Mouse (Mus musculus) retina, postnatal 7 days (tissue): ENCODE data around the gene Coq7.

Experiments
- DNase-seq: peaks from one replicate; pipeline ENCODE4 v3.0.0-alpha.2; 2012; ENCODE audit warnings: low read depth, low spot score

Gene Coq7

DNA sequence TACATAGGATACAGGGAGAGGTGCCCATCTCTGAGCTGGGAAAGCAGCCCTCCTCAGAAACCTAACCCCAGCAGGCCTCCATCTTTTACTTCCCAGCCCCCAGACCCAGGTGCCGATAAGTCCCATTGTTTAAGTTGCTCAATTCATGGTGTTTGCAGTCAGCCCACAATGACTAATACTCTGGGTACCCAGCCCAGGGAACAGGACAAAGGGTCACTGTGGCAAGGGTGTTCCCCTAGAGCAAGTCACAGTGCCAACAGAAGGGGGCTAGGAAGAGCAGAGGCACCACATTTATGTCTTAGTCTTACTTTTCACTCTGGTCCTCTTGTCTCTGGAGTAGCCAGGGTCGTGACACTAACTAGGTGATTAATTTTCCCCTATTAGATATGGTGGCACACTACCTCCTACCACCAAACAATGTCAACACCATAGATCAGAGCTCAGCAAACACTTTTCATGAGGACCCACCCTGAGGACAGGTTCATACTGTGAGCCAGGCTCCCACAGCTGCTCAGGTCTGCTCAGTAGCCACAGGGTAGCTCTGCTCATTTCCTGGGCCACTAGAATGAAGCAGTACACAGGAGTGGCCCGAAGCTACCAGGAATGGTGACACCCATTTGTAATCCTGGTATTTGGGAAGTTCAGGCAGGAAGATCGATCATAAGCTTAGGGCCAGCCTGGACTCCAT is 38.1 kb downstream of the Coq7 start:
- DNase-seq, result no peak

DNA sequence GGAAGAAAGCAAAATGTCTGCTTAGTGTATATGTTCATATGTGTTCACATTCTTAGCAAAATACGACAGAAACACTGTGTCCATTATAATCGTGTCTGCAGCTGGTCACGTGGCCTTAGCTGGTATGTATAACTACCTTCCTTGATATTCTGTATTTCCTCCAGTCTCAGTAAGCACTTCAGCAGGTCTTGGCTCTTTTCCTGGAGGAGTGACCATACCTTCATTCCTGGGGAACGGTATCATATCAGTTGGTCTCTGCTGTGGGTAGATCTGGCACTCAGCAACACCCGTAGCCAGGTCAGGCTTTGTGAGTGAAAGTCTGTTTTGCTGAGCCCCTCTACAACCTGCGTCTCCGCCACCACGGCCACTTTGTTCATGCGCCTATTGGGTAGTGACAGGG is 39.3 kb downstream of the Coq7 start:
- DNase-seq, result no peak

DNA sequence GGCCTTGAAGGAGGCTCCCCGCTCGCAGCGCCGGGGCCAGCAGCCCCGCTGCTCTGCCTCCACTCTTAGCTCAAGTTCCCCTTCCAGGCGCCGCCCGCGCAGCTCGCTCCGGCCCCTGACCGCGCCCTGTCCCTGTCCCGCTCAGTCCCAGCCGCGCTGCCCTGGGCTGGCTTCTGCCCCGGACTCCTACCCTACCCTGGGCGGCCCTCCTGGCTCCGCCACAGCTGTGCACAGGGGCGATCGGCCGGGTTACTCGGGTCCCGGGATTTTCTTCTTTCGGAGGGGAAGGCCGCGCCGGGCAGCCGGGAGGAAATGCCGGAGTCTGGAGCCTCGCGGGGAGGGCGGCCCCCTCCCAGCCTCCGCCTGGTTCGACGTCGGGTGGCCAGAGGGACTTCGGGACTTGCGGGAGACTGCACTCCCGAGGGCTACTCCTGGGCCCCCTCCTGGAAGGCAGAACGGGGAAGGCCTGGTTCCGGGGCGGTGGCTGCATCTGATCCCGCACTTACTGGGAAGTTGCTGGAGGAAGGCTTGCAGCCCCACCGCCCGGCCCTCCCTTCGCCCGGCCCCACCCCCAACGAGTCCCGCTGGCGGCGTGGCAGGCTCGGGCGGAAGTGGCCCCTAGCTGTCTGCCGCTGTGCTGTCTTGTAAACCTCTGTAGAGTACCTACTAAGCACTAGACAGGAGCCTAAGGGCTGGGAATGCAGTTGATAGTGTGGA is 41.6 kb downstream of the Coq7 start, which contains the start of gene Itpripl2:
Gene Itpripl2 (minus strand): TSS at position 545 of the 717 bp plus-strand sequence.
- DNase-seq, result no peak

DNA sequence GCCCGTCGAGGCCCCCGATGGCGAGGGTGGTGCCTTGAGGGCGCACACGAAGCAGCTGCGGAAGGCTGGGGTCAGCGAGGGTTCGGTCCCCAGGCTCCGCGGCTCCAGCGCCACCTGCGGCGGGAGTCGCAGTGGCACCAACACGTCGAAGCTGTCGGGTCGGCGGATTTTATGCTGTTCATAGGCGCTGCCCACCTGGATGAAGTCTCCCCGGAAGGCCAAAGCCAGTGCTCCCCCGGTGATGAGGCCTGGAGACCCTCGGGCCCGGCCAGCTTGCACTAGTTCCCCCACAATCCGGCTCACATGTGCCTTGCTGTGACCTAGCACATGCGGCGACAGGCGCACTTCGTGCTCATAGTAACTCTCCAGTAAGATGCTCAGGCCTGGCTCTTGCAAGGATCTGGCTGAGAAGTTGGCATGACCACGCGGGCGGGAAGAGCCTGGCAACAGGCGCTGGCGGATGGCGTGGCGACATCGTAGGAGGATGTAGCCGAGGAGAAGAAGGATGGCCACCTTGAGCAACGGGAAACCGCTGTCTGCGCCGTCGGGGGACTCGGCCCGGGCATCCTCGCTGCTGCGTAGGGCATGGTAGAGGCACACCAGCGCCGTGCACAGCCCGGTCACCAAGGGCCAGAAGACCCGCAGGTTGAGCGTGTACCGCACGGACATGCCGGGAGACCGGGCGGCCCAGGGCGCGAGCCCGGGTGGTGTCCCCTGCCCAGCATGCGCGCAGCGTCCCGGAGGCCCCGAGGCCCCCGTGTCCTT is 42.3 kb downstream of the Coq7 start:
- no peak for DNase-seq

DNA sequence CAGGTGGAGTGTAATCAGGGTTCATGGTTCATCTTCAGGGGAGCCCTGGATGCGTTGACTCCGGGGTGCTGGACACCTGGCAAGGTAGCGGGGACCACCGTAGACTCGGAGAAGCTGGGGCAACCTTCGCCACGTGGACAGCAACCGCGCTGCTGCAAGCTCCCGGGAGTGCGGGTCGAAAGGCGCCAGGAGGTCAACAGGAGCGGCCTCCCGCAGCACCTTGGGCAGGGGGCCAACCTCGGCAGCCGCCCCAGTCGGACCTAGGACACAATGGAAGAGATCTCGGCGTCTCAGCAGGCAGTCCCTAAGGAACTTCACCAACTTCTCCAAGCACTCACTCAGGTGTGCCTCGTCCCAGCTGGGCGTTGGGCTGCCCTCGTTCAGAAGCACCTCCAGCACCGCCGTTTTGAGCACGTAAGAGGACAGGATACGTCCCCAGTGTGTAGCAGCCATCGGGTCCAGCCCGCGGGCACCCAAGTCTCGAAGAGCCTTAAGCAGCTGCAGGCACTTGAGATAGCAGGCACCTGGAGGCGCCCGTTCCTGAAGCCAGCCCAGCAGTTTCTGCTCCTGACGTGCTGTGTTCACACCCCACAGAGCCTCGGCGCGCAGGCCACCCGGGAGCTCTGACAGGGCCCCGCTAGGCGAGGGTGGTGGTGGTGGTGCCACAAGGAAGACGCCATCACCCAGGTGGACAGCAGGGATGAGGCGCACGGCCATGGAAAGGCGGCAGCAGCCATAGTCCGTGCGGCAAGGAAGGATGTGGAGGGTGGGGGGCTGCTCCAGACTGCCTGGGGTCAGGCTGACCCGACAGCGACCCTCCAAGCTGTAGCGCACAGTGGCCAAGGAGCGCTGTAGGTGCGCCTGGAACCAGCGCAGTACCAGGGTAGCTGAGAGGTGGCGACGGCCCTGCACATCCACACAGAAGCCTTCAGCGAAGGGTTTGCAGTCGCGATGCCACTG is 43.2 kb downstream of the Coq7 start:
- DNase-seq, result no peak

DNA sequence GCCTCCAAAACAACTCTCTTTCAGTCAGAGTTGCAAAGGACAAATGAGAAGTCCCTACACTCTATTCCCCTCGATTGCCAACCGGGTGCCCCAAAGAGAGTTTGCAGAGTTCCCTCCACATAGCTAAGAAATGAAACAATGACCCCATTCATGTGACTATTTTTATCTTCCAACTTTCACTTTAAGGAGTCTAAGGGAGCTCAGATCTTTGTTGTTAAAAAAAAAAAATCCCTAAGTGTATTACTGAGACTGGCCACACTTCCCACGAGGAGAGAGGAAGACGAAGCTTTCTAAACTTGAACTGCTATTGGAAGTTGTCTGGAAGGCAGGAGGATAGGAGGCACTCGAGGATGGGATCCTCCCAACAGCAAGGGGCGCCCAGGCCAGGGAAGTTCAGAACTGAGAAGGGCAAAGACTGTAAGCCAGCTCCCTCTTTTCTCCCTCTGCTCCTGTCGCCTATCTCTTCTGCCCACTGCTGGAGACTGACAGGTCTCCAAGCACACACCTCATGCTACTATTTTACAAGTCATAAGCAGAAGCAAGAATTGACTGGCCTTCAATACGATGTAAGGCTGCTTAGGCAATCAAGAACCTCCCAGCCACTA is 45.0 kb downstream of the Coq7 start:
- no peak for DNase-seq

DNA sequence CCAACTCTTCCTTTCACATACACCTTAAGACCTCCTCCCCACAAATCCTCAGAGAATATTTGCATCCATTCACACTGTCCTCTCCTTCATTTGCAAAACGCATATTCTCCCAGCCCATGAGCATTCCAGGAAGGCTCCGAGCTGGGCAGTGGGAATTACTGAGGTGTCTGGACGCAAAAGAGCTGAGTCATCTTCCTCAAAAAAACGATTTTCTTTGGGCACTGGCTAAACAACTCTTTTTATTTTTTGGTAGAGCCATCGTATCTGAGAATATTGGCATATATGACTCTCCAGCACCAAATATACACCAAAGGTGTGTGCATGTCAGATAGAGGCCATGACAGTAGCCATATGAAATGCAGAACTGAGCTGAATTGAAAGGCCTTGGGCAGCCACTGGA is 46.2 kb downstream of the Coq7 start:
- no peak for DNase-seq

DNA sequence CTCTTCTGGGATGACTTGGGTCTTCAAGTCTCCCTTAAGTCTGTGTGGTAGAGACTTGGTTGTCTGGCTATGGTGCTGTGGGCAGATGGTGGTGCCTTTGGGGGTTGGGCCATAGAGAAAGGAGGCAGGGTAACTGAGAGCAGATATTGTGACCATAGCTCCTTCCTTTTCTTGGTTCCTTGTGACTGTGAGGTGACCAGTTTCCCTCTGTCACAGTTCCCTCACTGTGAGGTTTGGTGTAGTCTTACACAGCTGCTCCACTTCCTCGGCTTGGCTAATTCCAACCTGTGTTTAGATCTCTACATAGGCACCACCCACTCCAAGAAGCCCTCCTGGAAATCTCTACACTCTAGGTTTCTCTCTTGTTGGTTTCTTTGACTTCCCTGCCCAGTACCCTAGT is 49.2 kb downstream of the Coq7 start:
- no peak for DNase-seq

DNA sequence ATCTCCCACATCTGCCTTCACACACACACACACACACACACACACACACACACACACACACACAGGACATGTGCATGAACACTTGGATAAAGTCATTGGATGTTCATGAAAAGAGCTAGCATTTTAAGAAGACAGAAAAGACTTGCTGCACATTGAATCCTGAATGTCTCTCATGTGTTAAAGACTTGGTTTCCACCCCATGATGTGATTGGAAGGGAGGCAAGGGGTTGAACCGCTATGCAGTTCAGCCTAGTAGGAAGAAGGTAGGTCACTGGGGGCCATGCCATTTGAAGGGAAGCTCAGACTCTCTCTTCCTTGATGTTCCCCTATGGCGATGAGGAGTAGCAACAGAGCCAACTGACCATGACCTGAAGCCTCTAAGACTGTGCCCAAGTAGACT is 51.2 kb downstream of the Coq7 start:
- DNase-seq, result no peak

DNA sequence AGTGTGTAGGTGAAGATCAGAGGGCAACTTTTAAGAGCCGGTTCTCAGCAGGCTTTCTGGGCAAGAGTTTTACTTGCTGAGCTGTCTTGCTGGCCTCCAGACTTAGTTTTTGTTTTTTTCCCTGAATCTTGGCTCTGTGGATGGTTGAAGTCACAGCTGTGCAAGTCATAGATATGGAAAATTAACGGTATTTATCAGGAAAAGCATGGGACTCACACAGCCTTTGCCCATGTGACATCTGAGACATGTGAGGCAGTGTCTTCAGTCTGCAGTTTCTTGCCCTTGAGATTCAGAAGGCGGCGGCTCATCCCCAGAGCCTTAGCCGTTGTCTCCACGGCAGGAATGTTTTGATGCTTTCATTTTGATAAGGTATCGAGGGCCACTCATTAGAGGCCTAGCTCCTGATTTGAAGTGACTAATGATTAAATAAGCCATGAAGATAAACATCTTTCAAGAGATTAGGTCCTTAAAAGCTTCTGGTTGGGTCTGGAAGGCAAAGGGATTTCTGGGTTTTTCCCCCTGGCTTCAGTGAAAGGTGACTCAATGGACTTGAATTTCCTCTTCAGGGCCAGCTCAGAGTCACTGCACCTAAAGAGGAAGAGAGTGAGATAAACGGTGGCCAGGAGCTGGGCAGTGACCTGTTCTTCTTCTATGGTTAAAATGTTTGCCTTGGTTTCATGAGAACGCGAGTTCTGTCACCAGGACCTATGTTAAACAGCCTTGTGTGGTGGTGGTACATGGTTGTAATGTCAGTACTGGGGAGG is 51.9 kb downstream of the Coq7 start:
- DNase-seq, result no peak

DNA sequence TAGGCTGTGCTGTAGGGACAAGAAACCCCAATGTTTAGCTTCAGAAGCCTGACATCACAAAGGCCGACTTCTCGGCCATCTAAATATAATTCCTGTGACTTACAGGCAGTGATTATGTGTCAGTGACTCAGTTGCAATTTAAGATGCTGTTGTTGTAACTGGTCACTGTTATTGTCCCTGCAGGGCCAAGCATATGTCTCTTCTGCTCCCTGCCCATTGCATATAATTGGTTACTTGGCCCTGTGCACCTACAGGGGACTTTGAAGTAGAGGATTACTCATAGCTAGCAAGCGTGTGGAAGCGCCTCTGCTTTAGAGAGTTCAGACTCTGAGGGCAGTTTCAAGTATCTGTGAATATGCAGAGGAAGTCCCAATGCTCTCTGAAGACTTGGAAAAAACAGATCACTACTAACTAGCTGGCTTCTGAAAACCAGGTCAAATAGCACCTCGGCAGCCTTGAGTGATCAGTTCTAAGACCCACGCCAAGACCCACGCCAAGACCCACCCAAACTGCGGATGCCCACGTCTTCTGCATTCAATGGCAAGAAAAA is 52.9 kb downstream of the Coq7 start:
- DNase-seq, result no peak

DNA sequence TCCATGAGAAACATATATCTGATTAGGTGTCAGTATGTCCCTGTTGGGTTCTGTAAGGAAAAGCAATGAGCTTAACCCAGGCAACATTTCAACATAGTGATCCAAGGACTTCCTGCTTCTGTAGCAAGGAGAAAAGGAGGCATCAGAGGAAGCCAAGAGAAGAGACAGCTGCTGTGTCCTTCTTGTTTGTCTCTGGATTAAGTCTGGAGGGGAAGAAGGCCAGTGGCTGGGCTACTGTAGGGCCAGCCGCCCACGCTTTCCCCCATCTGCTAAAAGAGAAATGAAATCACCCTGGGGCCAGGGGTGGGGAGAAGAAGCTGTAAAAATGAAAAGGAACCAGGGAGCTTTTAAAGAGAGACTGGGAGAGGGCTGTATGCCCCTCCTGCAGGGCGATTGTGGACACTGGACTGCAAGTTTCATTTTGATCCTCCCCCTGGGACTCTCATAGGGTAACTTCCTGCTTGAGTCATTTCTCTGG is 54.3 kb downstream of the Coq7 start:
- no peak for DNase-seq

DNA sequence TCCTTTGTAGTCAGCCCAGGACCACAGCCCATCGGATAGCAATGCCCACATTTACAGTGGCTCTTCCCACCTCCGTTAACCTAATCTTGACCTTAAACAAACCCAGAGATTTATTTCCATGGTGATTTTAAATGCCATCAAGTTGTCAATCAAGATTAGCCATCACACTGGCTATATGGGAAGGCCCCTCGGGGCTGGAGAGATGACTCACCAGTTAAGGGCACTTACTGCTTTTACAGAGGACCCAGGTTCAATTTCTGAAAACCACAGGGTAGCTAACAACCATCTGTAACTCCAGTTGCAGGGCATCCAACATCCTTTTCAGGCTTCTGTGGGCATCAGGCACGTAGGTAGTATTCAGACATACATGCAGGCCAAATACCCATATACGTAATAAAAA is 56.7 kb downstream of the Coq7 start:
- DNase-seq, result no peak

DNA sequence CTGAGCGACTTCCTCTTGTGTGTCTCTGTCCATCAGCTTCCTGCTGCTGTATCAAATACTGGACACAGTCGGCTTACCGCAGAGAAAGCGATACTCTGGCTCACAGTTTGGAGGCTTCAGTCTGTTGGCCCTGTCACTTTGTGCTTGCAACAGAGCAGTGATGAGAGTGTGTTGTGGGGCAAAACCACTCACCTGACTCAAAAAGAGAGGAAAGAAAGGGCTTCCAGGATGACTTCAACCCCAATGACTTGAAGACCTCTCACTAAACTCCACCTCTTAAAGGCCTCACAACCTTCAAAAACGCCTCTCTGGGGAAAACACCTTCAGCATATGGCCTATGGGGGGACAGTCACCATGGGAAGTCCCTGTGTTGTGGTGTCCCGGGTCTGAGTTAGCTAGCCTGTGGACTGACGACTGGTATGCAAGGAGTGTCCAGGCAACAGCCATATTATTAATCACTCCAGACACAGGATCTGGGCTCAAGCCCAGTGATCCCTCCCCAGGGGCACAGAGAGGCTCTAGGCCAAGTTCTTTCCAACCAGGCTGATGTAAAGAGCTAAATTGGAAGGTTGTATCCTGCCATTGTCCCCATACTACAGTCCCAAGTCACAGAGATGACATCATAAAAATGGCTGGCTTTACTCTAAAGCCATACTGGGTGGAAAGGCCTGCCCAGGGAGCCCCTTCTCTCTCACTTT is 58.0 kb downstream of the Coq7 start:
- DNase-seq, result no peak

DNA sequence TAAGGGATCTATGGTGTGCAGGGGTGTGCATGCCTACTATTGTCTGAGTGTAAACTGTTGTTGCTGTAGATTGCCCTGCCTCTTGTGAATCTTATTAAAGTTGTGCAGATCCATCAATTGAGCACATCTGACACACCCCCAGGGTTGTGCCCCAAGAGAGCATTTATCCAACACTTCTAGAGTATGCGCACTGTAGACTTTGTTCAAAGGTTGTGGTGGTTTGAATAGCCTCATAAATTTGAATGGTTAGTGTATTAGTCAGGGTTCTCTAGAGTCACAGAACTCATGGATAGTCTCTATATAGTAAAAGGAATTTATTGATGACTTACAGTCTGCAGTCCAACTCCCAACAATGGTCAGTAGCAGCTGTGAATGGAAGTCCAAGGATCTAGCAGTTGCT is 60.3 kb downstream of the Coq7 start:
- DNase-seq, result no peak

DNA sequence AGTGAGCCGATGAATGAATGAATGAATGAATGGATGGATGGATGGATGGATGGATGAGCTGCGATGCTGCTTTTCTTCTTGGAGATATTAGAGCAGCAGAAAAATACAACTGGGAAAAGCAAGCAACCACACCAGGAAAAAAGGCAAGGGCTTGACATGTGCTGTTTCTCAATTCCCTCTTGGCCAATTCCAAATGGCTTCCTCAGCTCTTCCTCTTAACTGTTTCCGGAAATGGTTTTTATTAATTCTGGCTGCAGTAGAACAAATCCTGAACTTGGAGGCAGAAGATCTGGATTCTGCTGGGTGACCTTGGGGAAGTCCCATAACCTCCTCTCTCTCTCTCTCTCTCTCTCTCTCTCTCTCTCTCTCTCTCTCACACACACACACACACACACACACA is 65.1 kb downstream of the Coq7 start:
- DNase-seq, result no peak

DNA sequence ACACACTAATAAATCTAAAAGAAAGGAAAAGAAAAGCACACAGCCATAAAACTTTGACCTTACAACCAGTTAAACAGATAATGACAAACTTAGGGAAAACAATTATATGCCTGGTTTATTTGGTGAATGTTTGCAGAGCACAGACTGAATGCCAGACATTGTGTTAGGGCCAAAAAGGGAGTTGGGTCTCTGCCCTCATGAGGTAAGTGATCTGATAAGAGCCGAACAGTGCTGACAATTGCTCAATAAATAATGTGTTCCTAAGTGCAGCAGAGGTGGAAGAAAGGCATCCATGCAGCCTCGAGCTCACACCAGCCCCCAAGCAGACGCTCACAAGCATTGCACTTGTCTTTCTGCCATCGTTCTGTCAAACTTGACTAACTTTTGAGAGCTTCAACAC is 68.7 kb downstream of the Coq7 start:
- DNase-seq, result no peak

DNA sequence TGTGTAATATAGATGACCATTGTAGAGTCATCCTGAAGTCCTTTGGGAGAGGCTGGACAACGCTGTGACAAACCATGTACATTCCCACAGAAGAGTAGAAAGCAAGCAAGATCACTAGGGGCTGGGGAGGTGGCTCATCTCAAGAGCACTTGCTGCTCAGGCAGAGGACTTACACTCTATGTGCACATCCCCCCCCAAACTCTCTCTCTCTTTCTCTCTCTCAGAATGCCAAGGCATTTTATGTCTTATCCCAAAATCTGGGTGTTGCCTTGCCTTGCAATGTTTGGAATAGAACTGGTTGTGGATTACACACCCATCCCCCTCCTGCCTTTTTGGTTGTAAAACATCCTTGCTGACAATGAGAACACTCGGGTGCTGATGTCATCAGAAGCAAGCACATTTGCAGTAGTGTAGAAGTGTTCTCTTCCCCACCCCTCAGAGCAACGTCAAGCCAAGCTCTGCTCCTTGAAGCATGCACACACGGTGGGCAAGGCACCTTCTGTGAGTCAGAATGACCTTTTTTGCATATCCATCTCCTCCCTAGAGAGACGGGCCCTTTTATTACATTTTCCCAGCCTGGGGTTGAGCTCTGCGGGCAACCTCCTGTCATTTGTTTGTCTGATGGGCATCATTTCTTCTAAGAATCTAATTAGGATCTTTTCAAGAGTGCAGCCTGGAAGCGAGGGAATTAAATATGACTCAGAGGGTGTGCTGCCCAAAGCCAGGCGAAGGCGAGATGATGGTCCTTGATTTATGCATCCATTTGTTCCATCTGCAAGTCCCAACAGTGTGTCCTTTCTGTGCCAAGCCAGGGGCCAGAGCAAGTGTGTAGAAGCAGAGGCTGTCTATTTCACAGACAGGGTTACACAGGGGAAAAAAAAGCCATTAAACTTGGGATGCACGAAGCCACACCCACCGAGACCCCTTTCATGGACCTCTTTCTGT is 70.1 kb downstream of the Coq7 start:
- DNase-seq, result no peak
